Mouse (Mus musculus): ENCODE data around the gene Hoxa1. TPM values are rescaled to one million over a fixed set of nuclear protein-coding genes. Genes with fewer than 3 reads are reported as not detected.

Gene Hoxa1
- 0.21 and 0.33 TPM in 2 replicates for polyA plus RNA-seq (2012; rRNA removed)
- polyA plus RNA-seq (2014; fragmentation: Nextera tagmentation; extraction: Ambion mirVana), result 0.40 and 0.47 TPM in 2 replicates

- 1% methylated on average over 55 of the region's 55 CpGs for WGBS (ENCODE audit: insufficient replicate concordance)
- peak within 1 kb of the TSS; percentile 67 for H3K4me2 ChIP-seq (ENCODE audit: low read depth)
- H3K9me3 ChIP-seq (ENCODE audit: control insufficient read depth, low read length), result no peaks in the 10 kb centered on the region
- DNase-seq (ENCODE audit: low read depth in 3 of 3, low spot score in 3 of 3) (peak in 1 of 3 experiments; percentile 19), ATAC-seq (ENCODE audit: insufficient read depth) (peak; percentile 47; the same call in 1 of the 2 replicates)
- H3K4me3 ChIP-seq (ENCODE audit: insufficient read depth in 1 of 2, low read depth in 2 of 2, low read length in 2 of 2), result peak within 1 kb of the TSS; percentile 53 to 57
- no peaks in the 10 kb centered on the region for H3K36me3 ChIP-seq (replicated peaks; ENCODE audit: control insufficient read depth, insufficient read depth, low read depth)
- no peak within 1 kb of the TSS for H3K9ac ChIP-seq (replicated peaks)
- H3K27ac ChIP-seq, result no peak within 1 kb of the TSS
- peaks cover 98% of the 10 kb centered on the region for H3K27me3 ChIP-seq (ENCODE audit: control insufficient read depth, insufficient read depth, low read length)
- no peaks in the 10 kb centered on the region; a peak in 1 of 4 replicates for H3K4me1 ChIP-seq (replicated peaks; ENCODE audit: control insufficient read depth in 2 of 2, insufficient read depth in 2 of 2, low read length in 1 of 2)
- TF ChIP-seq EP300 (IDR thresholded peaks at IDR 0.05; ENCODE audit: low read depth) (no peak), CTCF (IDR thresholded peaks at IDR 0.05; ENCODE audit: low read depth) (no peak)
Observed at GRCm38 (mm10) chr6:52158276-52159051, at the start of gene Hoxa1. Gene Hoxa1, minus strand, starts transcription at chr6:52158317.

GRCm38 (mm10) chr6:52207684-52207976 lies 49.5 kb upstream of the Hoxa1 start:
- H3K36me3 ChIP-seq (replicated peaks; ENCODE audit: control insufficient read depth, insufficient read depth, low read depth), result no peaks in the 10 kb centered on the region
- TF ChIP-seq EP300 (IDR thresholded peaks at IDR 0.05; ENCODE audit: low read depth) (no peak), CTCF (IDR thresholded peaks at IDR 0.05; ENCODE audit: low read depth) (no peak)
- no peaks in the 10 kb centered on the region for H3K4me1 ChIP-seq (replicated peaks; ENCODE audit: control insufficient read depth in 2 of 2, insufficient read depth in 2 of 2, low read length in 1 of 2)
- H3K4me2 ChIP-seq (ENCODE audit: low read depth), result no peak overlapping the region
- H3K27ac ChIP-seq, result no peak overlapping the region
- no peak overlapping the region for H3K4me3 ChIP-seq (ENCODE audit: insufficient read depth in 1 of 2, low read depth in 2 of 2, low read length in 2 of 2)
- H3K9me3 ChIP-seq (ENCODE audit: control insufficient read depth, low read length), result no peaks in the 10 kb centered on the region
- peaks cover 97% of the 10 kb centered on the region for H3K27me3 ChIP-seq (ENCODE audit: control insufficient read depth, insufficient read depth, low read length)
- ATAC-seq (ENCODE audit: insufficient read depth), result no peak
- no peak overlapping the region for H3K9ac ChIP-seq (replicated peaks)
- DNase-seq (ENCODE audit: low read depth in 3 of 3, low spot score in 3 of 3), result no peak

- Histone ChIP-seq H3K27me3 (ENCODE audit: control insufficient read depth, insufficient read depth, low read length) (peaks cover 97% of the 10 kb centered on the region), H3K4me2 (ENCODE audit: low read depth) (no peak overlapping the region), H3K9me3 (ENCODE audit: control insufficient read depth, low read length) (no peaks in the 10 kb centered on the region), H3K4me3 (ENCODE audit: insufficient read depth in 1 of 2, low read depth in 2 of 2, low read length in 2 of 2) (no peak overlapping the region), H3K4me1 (replicated peaks; ENCODE audit: control insufficient read depth in 2 of 2, insufficient read depth in 2 of 2, low read length in 1 of 2) (no peaks in the 10 kb centered on the region), H3K36me3 (replicated peaks; ENCODE audit: control insufficient read depth, insufficient read depth, low read depth) (no peaks in the 10 kb centered on the region), H3K27ac (no peak overlapping the region), H3K9ac (replicated peaks) (no peak overlapping the region)
- no peak for TF ChIP-seq EP300 (IDR thresholded peaks at IDR 0.05; ENCODE audit: low read depth)
- TF ChIP-seq CTCF (IDR thresholded peaks at IDR 0.05; ENCODE audit: low read depth), result no peak
- WGBS (ENCODE audit: insufficient replicate concordance), result 18% methylated on average over 4 of the region's 4 CpGs
- ATAC-seq (ENCODE audit: insufficient read depth) (no peak), DNase-seq (ENCODE audit: low read depth in 3 of 3, low spot score in 3 of 3) (no peak)
Observed at GRCm38 (mm10) chr6:52206882-52207683, 49.0 kb upstream of the Hoxa1 start.

GRCm38 (mm10) chr6:52205638-52206621 lies 47.8 kb upstream of the Hoxa1 start:
- no peak overlapping the region for H3K9ac ChIP-seq (replicated peaks)
- H3K27ac ChIP-seq, result no peak overlapping the region
- DNase-seq (ENCODE audit: low read depth in 3 of 3, low spot score in 3 of 3) (no peak), ATAC-seq (ENCODE audit: insufficient read depth) (no peak)
- peaks cover 96% of the 10 kb centered on the region for H3K27me3 ChIP-seq (ENCODE audit: control insufficient read depth, insufficient read depth, low read length)
- H3K4me1 ChIP-seq (replicated peaks; ENCODE audit: control insufficient read depth in 2 of 2, insufficient read depth in 2 of 2, low read length in 1 of 2), result no peaks in the 10 kb centered on the region
- H3K9me3 ChIP-seq (ENCODE audit: control insufficient read depth, low read length), result no peaks in the 10 kb centered on the region
- no peak overlapping the region for H3K4me3 ChIP-seq (ENCODE audit: insufficient read depth in 1 of 2, low read depth in 2 of 2, low read length in 2 of 2)
- 18% methylated on average over 55 of the region's 55 CpGs for WGBS (ENCODE audit: insufficient replicate concordance)
- H3K4me2 ChIP-seq (ENCODE audit: low read depth), result no peak overlapping the region
- TF ChIP-seq CTCF (IDR thresholded peaks at IDR 0.05; ENCODE audit: low read depth) (no peak), EP300 (IDR thresholded peaks at IDR 0.05; ENCODE audit: low read depth) (no peak)
- no peaks in the 10 kb centered on the region for H3K36me3 ChIP-seq (replicated peaks; ENCODE audit: control insufficient read depth, insufficient read depth, low read depth)
